Mouse (Mus musculus): ENCODE measurements around the gene Pnpla3. TPM values are rescaled to one million over a fixed set of nuclear protein-coding genes. Genes with fewer than 3 reads are reported as not detected.

Gene Pnpla3
- polyA plus RNA-seq, 2 experiments = 0.28 to 1.8 TPM

- Histone ChIP-seq H3K4me2 (replicated peaks; ENCODE audit: low read depth, low read length, severe bottlenecking) (peak within 1 kb of the TSS; percentile 98), H3K9ac (ENCODE audit: low read depth, low read length, severe bottlenecking) (peak within 1 kb of the TSS; percentile 64), H3K27ac (replicated peaks; ENCODE audit: low read depth, low read length) (no peak within 1 kb of the TSS), H3K9me3 (ENCODE audit: control insufficient read depth, low read length) (no peaks in the 10 kb centered on the region), H3K4me3 (replicated peaks; ENCODE audit: low read length) (peak within 1 kb of the TSS; percentile 49), H3K4me1 (ENCODE audit: control insufficient read depth, insufficient read depth, low read length) (peaks cover 18% of the 10 kb centered on the region), H3K36me3 (ENCODE audit: control insufficient read depth, insufficient read depth, low read length) (no peaks in the 10 kb centered on the region), H3K27me3 (ENCODE audit: control insufficient read depth, insufficient read depth, low read length) (no peaks in the 10 kb centered on the region)
- no peak for TF ChIP-seq POLR2A (IDR thresholded peaks at IDR 0.05; ENCODE audit: borderline replicate concordance, extremely low read depth, insufficient read depth, insufficient read length)
- 1% methylated on average over 47 of the region's 53 CpGs for WGBS
- ATAC-seq (ENCODE audit: low FRiP score, low read depth) = 0 out of 2 replicates have a peak, but pooled peaks have one; percentile 25
- DNase-seq (ENCODE audit: low spot score) = no peak
Observed at GRCm38 (mm10) chr15:84231721-84232561, 64.3 kb downstream of the Pnpla3 start, which contains the start of gene Parvb. Gene Parvb, plus strand, starts transcription at chr15:84232043.

- Histone ChIP-seq H3K4me1 (ENCODE audit: control insufficient read depth, insufficient read depth, low read length) (peaks cover 18% of the 10 kb centered on the region), H3K4me2 (replicated peaks; ENCODE audit: low read depth, low read length, severe bottlenecking) (peak overlapping the region; percentile 98), H3K36me3 (ENCODE audit: control insufficient read depth, insufficient read depth, low read length) (no peaks in the 10 kb centered on the region), H3K4me3 (replicated peaks; ENCODE audit: low read length) (peak overlapping the region; percentile 49), H3K9ac (ENCODE audit: low read depth, low read length, severe bottlenecking) (no peak overlapping the region), H3K9me3 (ENCODE audit: control insufficient read depth, low read length) (no peaks in the 10 kb centered on the region), H3K27me3 (ENCODE audit: control insufficient read depth, insufficient read depth, low read length) (no peaks in the 10 kb centered on the region), H3K27ac (replicated peaks; ENCODE audit: low read depth, low read length) (no peak overlapping the region)
- WGBS = 11% methylated on average over 8 of the region's 8 CpGs
- TF ChIP-seq POLR2A (IDR thresholded peaks at IDR 0.05; ENCODE audit: borderline replicate concordance, extremely low read depth, insufficient read depth, insufficient read length) = no peak
- ATAC-seq (ENCODE audit: low FRiP score, low read depth) (no peak), DNase-seq (ENCODE audit: low spot score) (no peak)
Observed at GRCm38 (mm10) chr15:84232609-84233008, 65.0 kb downstream of the Pnpla3 start.

- WGBS = 81% methylated on average over 7 of the region's 7 CpGs
Observed at GRCm38 (mm10) chr15:84234794-84235581, 67.4 kb downstream of the Pnpla3 start.

GRCm38 (mm10) chr15:84235646-84236045, 68.0 kb downstream of the Pnpla3 start:
- H3K27ac ChIP-seq (replicated peaks; ENCODE audit: low read depth, low read length) = no peak overlapping the region
- no peaks in the 10 kb centered on the region for H3K36me3 ChIP-seq (ENCODE audit: control insufficient read depth, insufficient read depth, low read length)
- ATAC-seq (ENCODE audit: low FRiP score, low read depth) (no peak), DNase-seq (ENCODE audit: low spot score) (no peak)
- no peaks in the 10 kb centered on the region for H3K9me3 ChIP-seq (ENCODE audit: control insufficient read depth, low read length)
- no peak overlapping the region for H3K9ac ChIP-seq (ENCODE audit: low read depth, low read length, severe bottlenecking)
- WGBS = 86% methylated on average over 7 of the region's 7 CpGs
- no peaks in the 10 kb centered on the region for H3K27me3 ChIP-seq (ENCODE audit: control insufficient read depth, insufficient read depth, low read length)
- H3K4me2 ChIP-seq (replicated peaks; ENCODE audit: low read depth, low read length, severe bottlenecking) = no peak overlapping the region
- no peak for TF ChIP-seq POLR2A (IDR thresholded peaks at IDR 0.05; ENCODE audit: borderline replicate concordance, extremely low read depth, insufficient read depth, insufficient read length)
- H3K4me1 ChIP-seq (ENCODE audit: control insufficient read depth, insufficient read depth, low read length) = peaks cover 25% of the 10 kb centered on the region
- no peak overlapping the region for H3K4me3 ChIP-seq (replicated peaks; ENCODE audit: low read length)

More at GRCm38 (mm10) chr15:84234794-84235581, 67.4 kb downstream of the Pnpla3 start:
- no peaks in the 10 kb centered on the region for H3K9me3 ChIP-seq (ENCODE audit: control insufficient read depth, low read length)
- H3K27ac ChIP-seq (replicated peaks; ENCODE audit: low read depth, low read length) = no peak overlapping the region
- peaks cover 27% of the 10 kb centered on the region for H3K4me1 ChIP-seq (ENCODE audit: control insufficient read depth, insufficient read depth, low read length)
- DNase-seq (ENCODE audit: low spot score) = no peak
- no peak for TF ChIP-seq POLR2A (IDR thresholded peaks at IDR 0.05; ENCODE audit: borderline replicate concordance, extremely low read depth, insufficient read depth, insufficient read length)
- H3K27me3 ChIP-seq (ENCODE audit: control insufficient read depth, insufficient read depth, low read length) = no peaks in the 10 kb centered on the region
- no peak overlapping the region for H3K9ac ChIP-seq (ENCODE audit: low read depth, low read length, severe bottlenecking)
- H3K4me3 ChIP-seq (replicated peaks; ENCODE audit: low read length) = no peak overlapping the region
- no peaks in the 10 kb centered on the region for H3K36me3 ChIP-seq (ENCODE audit: control insufficient read depth, insufficient read depth, low read length)
- ATAC-seq (ENCODE audit: low FRiP score, low read depth) = no peak
- no peak overlapping the region for H3K4me2 ChIP-seq (replicated peaks; ENCODE audit: low read depth, low read length, severe bottlenecking)

Small RNA genes lying within 50 kb of the gene (microRNA-seq; reads per million reads assigned to microRNA genes)
- not detected for gene Mir6392

Other genes with a start within 250 kb of the Pnpla3 start
- gene Efcab6, start 102.5 kb upstream of the Pnpla3 start, polyA plus RNA-seq (2012; rRNA removed) = 0.10 and 0.25 TPM in 2 replicates
- gene Efcab6, start 102.5 kb upstream of the Pnpla3 start, polyA plus RNA-seq (2014; fragmentation: Nextera tagmentation; extraction: Ambion mirVana) = 0.18 and 0.52 TPM in 2 replicates
- gene Sult4a1, start 62.1 kb upstream of the Pnpla3 start, polyA plus RNA-seq (2012; rRNA removed) = 3.1 and 3.6 TPM in 2 replicates
- gene Sult4a1, start 62.1 kb upstream of the Pnpla3 start, polyA plus RNA-seq (2014; fragmentation: Nextera tagmentation; extraction: Ambion mirVana) = 0.81 and 1.2 TPM in 2 replicates
- gene Pnpla5, start 44.7 kb upstream of the Pnpla3 start, polyA plus RNA-seq (2012; rRNA removed) = not detected in 2 replicates
- not detected in 2 replicates for gene Pnpla5, start 44.7 kb upstream of the Pnpla3 start, polyA plus RNA-seq (2014; fragmentation: Nextera tagmentation; extraction: Ambion mirVana)
- gene Samm50, start 24.4 kb downstream of the Pnpla3 start, polyA plus RNA-seq (2012; rRNA removed) = 22.2 and 29.1 TPM in 2 replicates
- 71.2 and 71.8 TPM in 2 replicates for gene Samm50, start 24.4 kb downstream of the Pnpla3 start, polyA plus RNA-seq (2014; fragmentation: Nextera tagmentation; extraction: Ambion mirVana)
- 13.5 and 14.0 TPM in 2 replicates for gene Parvb, start 64.2 kb downstream of the Pnpla3 start, polyA plus RNA-seq (2012; rRNA removed)
- 2.4 and 2.6 TPM in 2 replicates for gene Parvb, start 64.2 kb downstream of the Pnpla3 start, polyA plus RNA-seq (2014; fragmentation: Nextera tagmentation; extraction: Ambion mirVana)
- gene Parvg, start 156.2 kb downstream of the Pnpla3 start, polyA plus RNA-seq (2012; rRNA removed) = 3.6 and 3.9 TPM in 2 replicates
- gene Parvg, start 156.2 kb downstream of the Pnpla3 start, polyA plus RNA-seq (2014; fragmentation: Nextera tagmentation; extraction: Ambion mirVana) = 2.5 and 2.8 TPM in 2 replicates